10 mouse cellular contexts compared by ENCODE assay signal in genomic region chr4:13146821-13147220, GRCm38 (mm10).
A peak's percentile ranks its signal among the peaks of the same experiment; 100 is the strongest.
DNase-seq lines count a peak whose midpoint lies in the region; ATAC-seq lines count a peak whose summit lies in the region.
"Had no signal": no experiment of that assay in that cellular context is flagged by ENCODE, and none has a peak within 500 bp of the region (broad histone marks: within the 10 kb centered on the region; RNA-seq: fewer than 3 reads in every experiment).

No protein-coding gene starts in this region.

- H3K4me1 ChIP-seq in midbrain, embryonic 15.5 days = peaks cover 8% of the 10 kb centered on the region; the same call in 1 of the 2 replicates
- H3K4me1 ChIP-seq: midbrain, embryonic 12.5 days; stomach, embryonic 15.5 days had no signal

- peak; percentile 12 for DNase-seq in Muller cell, postnatal 12 days (ENCODE audit: inconsistent ontology term)
- DNase-seq in cerebellum, adult 9-11 months = peak; percentile 99
- DNase-seq in layer of hippocampus, adult 18-20 months (ENCODE audit: low spot score in 2 of 2) = peak; percentile 95 to 99
- DNase-seq in kidney, postnatal 14 days = no peak
- no peak for DNase-seq in kidney, postnatal 25 days
- no peak for DNase-seq in heart, postnatal 36 days

- WGBS in midbrain, embryonic 15.5 days = 60% methylated on average over 9 of the region's 9 CpGs

- ATAC-seq in midbrain, embryonic 15.5 days (replicated peaks) = peak; percentile 67; the same call in 1 of the 2 replicates
- no peak for ATAC-seq in granulocyte monocyte progenitor cell, adult 5-6 weeks (replicated peaks; ENCODE audit: poor library complexity, severe bottlenecking)

- H3K4me3 ChIP-seq in midbrain, embryonic 15.5 days = no peak overlapping the region
- H3K4me3 ChIP-seq: midbrain, embryonic 12.5 days; stomach, embryonic 15.5 days had no signal

- intact Hi-C loops in heart, postnatal 36 days (cut with DNase I) = no loop called here

- no peaks in the 10 kb centered on the region for H3K9me3 ChIP-seq in midbrain, embryonic 15.5 days
- H3K9me3 ChIP-seq: midbrain, embryonic 12.5 days; stomach, embryonic 15.5 days had no signal

- H3K36me3 ChIP-seq in midbrain, embryonic 15.5 days (replicated peaks) = no peaks in the 10 kb centered on the region
- H3K36me3 ChIP-seq: midbrain, embryonic 12.5 days; stomach, embryonic 15.5 days had no signal

- no peaks in the 10 kb centered on the region for H3K27me3 ChIP-seq in midbrain, embryonic 15.5 days (replicated peaks)
- H3K27me3 ChIP-seq: midbrain, embryonic 12.5 days; stomach, embryonic 15.5 days had no signal

- H3K9ac ChIP-seq in midbrain, embryonic 15.5 days = no peak overlapping the region
- H3K9ac ChIP-seq: midbrain, embryonic 12.5 days; stomach, embryonic 15.5 days had no signal

- H3K27ac ChIP-seq in midbrain, embryonic 15.5 days = no peak overlapping the region
- H3K27ac ChIP-seq: midbrain, embryonic 12.5 days; stomach, embryonic 15.5 days had no signal

- no peak overlapping the region for H3K4me2 ChIP-seq in midbrain, embryonic 15.5 days
- H3K4me2 ChIP-seq: midbrain, embryonic 12.5 days; stomach, embryonic 15.5 days had no signal

Comparison
In these comparisons a context has a peak if more than half of its experiments do, and no peak if none do; other contexts are left out.
1. DNase-seq: peak in Muller cell, postnatal 12 days (single experiment), cerebellum, adult 9-11 months (single experiment) and layer of hippocampus, adult 18-20 months (2 of 2); none in kidney, postnatal 14 days (single experiment), kidney, postnatal 25 days (0 of 2) and heart, postnatal 36 days (0 of 2).